Mouse (Mus musculus) gastrocnemius, postnatal 14 days (tissue): ENCODE data around the gene Cela3a. TPM values are rescaled to one million over a fixed set of nuclear protein-coding genes. Genes with fewer than 3 reads are reported as not detected.
A peak's percentile ranks its signal among the peaks of the same experiment; 100 is the strongest.

ENCODE experiments used
- DNase-seq: peaks from one replicate; pipeline ENCODE4 v3.0.0; 2021; ENCODE audit warnings: mixed read lengths
- intact Hi-C: fragments of 180-260 bp; cut with DNase I; formaldehyde crosslinking; loops from one replicate; pipeline ENCODE4 v1.15.1; 2025; ENCODE audit warnings: low total_unique reads
- total RNA-seq, 2 experiments: library from RNA; stranded (reverse); gene quantifications; 2 replicates each; pipeline ENCODE4 v1.2.3; 2021

Gene Cela3a
- total RNA-seq, 2 experiments from 2014 or later = not detected

DNA sequence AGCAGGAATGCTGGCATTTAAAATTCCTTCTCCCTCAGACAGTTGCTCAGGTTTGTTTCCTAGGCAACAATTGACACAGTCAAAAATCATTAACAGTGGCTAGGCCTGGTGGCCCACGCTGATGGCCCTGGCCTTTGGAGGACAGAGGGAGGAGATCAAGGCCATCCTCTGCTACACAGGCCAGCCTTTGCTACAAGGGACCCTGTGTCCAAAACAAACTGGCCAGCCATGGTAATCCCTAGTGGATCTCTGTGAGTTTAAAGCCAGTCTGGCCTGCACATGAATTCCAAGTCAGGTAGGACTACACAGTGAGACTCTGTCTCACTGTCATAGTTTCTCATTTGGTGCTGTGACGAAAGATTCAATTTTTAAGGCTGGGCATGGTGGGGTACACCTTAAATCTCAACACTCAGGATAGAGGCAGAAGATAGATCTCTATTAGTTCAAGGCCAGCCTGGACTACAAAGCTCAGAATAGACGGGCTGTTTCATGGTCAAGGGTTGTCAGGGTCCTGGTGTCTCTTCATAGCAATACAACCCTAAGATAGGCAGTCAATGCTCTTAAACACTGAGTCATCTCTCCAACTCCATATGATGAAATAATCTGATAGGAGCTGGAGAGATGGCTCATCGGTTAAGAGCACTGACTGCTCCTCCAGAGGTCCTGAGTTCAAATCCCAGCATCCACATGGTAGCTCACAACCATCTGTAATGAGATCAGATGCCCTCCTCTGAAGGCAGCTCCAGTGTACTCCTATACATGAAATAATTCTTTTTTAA, 31.9 kb downstream of the Cela3a start:
- intact Hi-C loops = no loop called here
- no peak for DNase-seq

DNA sequence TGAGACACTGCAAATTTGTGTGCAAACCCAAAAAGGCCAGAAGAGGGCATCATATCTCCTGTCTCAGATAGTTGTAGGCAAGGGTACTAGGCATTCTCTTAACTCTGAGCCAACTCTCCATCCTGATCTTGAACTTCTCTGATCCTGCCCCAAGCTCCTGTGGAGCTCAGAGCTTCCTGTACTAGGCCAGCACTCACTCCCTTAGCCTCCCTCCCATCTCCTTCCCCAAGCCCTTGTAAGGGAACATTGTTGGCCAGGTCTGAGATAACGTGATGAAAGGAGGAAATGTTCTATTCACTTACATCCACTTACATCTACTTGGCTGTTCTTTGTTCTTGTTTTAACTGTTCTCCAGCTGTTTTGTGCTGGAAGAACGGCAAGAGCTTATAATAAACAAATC, 32.8 kb downstream of the Cela3a start:
- no peak for DNase-seq
- intact Hi-C loops = no loop called here

GRCm38 (mm10) chr4:137375314-137376278, 34.0 kb downstream of the Cela3a start:
- intact Hi-C loops = no loop called here
- DNase-seq = peak; percentile 24

- DNase-seq = no peak
- intact Hi-C loops = no loop called here
These were observed 35.9 kb downstream of the Cela3a start for GRCm38 (mm10) chr4:137373711-137374110.

GRCm38 (mm10) chr4:137371596-137372523, 37.7 kb downstream of the Cela3a start:
- intact Hi-C loops = no loop called here
- DNase-seq = no peak

DNA sequence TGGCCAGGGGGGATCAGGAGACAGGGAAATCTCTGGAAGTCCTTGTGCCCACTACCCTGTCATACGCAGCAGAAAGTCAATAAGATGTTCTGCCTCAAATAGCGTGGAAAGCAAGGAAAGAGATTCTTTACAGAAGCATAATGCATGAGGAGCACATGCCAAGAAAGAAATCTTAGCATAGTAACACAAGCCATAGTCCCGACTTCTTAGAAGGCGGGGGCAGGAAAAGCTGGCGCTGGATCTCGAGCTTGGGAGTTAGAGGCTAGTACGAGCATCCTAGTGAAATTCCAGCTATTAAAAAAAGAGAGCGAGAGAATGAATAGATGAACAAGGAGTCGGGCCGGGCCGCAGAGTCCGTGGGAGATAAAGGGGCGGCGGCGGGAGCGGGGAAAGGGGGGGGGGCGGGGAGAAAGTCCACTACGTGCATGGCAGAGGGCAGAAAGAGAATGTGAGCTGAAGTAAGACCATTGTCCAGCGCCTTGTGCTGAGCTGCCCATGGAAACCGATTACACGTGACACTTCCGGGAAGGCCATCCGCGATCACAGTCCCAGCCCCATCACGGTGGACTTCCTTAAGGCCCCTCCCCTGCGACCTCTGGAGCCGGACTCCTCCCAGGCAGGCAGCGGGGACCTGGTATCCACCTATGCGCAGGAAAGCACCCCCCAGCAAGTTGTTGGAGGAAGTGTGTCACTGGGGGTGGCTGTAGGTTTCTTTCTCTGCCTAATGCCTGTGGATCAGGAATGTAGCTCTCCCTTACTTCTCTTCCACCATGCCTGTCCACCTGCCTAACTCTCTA, 39.4 kb downstream of the Cela3a start:
- peak; percentile 52 for DNase-seq
- intact Hi-C loops = no loop called here

GRCm38 (mm10) chr4:137368198-137368597, 41.4 kb downstream of the Cela3a start:
- intact Hi-C loops = no loop called here
- no peak for DNase-seq

GRCm38 (mm10) chr4:137367275-137368088, 42.1 kb downstream of the Cela3a start:
- DNase-seq = peak; percentile 50
- intact Hi-C loops = no loop called here

GRCm38 (mm10) chr4:137366097-137366496, 43.5 kb downstream of the Cela3a start:
- intact Hi-C loops = no loop called here
- no peak for DNase-seq

- DNase-seq = no peak
- intact Hi-C loops = no loop called here
These were observed 44.1 kb downstream of the Cela3a start for GRCm38 (mm10) chr4:137365356-137366062.

DNA sequence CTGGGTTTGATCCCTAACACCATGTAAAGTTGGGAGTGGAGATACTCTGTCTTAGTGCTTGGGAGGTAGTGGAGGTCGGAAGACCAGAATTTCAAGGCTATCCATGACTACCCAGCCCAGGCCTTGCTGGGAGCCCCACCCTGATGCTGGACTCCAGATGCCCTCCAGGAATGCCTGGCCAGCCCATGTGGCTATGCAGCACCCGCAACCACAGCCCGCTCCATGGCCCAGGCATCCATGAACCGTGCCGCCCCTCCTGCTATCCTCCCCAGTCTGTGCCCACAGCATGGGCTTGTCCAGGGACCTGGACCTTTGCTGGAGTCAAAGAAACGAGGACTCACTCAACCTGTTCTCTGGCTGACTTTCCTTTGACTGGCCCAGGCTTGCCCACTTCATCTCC, 44.8 kb downstream of the Cela3a start:
- intact Hi-C loops = no loop called here
- DNase-seq = no peak

GRCm38 (mm10) chr4:137360996-137361395, 48.6 kb downstream of the Cela3a start:
- DNase-seq = no peak
- intact Hi-C loops = no loop called here

DNA sequence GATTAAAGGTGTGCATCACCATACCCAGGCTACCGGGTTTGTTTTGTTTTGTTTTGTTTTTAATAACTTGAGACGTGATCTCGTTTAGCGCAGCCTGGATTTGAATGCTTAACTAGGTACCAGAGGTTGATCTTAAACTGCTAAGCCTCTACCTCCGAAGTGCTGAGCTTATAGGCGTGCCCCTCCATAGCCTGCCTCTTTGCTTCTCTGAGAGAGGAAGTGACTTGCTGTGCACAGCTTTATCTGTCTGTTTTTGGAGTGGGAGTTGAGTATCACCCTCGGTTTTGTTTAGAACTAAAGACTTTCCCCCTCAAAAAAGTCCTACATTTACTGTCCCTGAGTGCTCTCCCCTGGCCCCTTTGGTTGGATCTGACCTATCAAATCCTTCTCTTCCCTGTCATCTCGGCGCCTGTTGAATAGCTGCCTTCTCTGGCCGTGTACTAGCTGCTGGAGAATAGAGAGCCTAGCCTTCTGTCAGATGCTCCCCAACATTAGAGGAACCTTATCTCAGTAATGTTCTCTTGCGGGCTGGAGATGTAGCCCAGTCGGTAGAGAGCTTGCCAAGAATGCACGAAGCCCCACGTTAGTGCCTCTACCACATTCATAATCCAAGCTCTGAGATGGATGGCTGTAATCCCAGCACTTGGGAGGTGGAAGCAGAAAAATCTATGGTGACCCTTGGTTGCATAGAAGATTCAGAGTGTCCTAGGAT, 51.1 kb downstream of the Cela3a start:
- intact Hi-C loops = no loop called here
- no peak for DNase-seq

GRCm38 (mm10) chr4:137357517-137358254, 51.9 kb downstream of the Cela3a start, which contains the start of gene Cdc42:
Gene Cdc42, minus strand, starts transcription at chr4:137357720.
- DNase-seq = peak; percentile 99
- intact Hi-C loops = no loop called here

- peak; percentile 80 for DNase-seq
- intact Hi-C loops = no loop called here
These were observed 52.7 kb downstream of the Cela3a start for GRCm38 (mm10) chr4:137356674-137357510.
